Mouse (Mus musculus) adrenal gland (tissue): Measurements from ENCODE around the gene Hnf1a.
"Not testable (repeated sequence)": the region's sequence is repeated elsewhere in the genome, so short reads cannot be mapped to it uniquely, and the experiment has no call there.

Source experiments
- intact Hi-C: fragments of 180-260 bp; cut with DNase I; formaldehyde crosslinking; loops from one replicate; pipeline ENCODE4 v1.15.1; 2025

Gene Hnf1a

DNA sequence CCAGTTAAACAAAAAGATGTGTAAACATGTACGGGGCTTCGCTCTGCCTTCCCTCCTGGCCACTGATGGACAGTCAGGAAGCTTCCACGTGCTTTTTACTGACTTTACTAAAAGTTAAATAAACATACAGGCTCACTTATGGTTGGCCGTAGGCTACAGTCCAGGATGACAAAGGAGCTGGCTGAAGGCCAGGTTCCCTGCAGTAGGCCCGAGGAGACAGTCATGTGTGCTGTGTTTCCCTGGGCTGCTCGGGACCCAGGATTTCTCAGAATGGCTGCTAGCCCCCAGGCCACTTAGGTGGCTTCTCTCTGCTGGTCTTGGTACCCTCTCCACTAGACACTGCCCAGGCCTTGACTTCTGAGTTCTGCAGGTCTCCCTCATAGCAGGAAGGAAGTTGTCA is 22.0 kb downstream of the Hnf1a start:
- intact Hi-C loops: no loop called here

- intact Hi-C loops: no loop called here
Measured at GRCm38 (mm10) chr5:114945072-114945471, 25.8 kb downstream of the Hnf1a start.

DNA sequence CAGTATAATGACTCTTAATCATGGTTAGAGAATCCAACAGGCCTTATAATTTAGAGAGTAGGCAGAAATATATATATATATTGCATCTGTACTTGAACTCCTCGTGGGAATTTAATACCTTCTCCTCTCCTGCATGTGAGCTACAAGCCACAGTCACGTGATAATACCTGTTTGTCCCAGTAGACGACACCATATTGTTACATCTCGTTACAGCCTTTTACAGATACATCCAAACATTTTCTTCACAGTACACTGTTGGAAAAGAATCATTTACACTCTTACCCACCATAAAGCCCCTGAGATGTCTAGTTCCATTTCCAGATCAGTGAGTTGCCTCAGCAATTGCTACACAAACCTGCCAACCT is 28.1 kb downstream of the Hnf1a start:
- intact Hi-C loops: no loop called here

DNA sequence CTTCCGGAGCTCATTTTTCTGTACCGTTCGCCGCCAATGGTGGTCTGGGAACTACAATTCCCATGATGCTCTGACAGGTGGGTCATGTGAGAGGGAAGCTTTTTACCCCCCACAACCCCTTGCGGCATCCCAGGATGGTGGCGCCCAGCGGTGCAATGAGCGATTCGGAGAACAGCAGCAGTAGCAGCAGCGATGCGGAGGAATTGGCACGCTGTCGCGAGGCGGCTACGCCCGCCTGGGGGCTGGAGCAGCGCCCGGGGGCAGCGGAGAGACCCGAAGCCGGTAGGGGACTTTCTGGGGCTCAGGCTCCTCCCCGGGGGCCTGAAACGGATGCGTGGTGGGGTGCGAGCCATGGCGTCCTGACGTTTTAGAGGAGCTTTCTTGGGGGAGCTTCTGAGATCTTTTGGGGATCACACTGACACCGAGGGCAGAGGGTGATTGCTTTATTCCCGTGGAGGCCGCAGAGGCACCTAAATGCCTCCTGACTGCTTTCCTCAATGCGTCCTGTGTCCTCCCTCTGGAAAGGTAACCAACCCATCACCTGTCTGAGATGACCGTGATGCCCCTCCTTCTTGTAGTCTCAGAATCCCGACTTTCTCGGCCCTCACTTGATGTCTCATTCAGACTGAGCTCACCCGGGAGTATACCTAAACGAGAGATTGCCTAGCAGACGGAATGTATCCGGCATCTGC is 28.7 kb downstream of the Hnf1a start, which contains the start of gene 2210016L21Rik:
Gene 2210016L21Rik, plus strand, starts transcription at position 85 of the 692 bp plus-strand sequence.
- intact Hi-C loops: no loop called here

GRCm38 (mm10) chr5:114941138-114941537 is 29.8 kb downstream of the Hnf1a start:
- intact Hi-C loops: not testable (repeated sequence)

- intact Hi-C loops: no loop called here
Measured at GRCm38 (mm10) chr5:114935838-114936237, 35.1 kb downstream of the Hnf1a start.

DNA sequence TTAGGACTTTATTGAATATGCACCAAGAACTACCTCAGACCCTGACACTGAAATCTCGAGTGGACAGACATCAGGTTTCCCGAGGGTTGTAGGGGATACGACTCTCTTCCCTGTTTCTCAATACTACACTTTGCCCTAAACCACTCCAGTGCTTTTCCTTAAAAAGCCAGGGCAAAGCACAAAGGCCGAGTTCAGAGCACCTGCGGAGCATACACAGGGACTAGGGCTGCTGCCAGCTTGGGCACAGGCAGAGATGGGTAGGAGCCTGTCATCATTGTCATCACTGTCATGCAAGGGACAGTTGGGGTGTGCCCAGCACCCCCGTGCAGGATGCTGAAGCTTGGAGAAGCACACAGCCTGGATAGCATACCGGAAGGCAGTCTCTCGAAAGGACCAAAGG is 37.7 kb downstream of the Hnf1a start:
- intact Hi-C loops: no loop called here

DNA sequence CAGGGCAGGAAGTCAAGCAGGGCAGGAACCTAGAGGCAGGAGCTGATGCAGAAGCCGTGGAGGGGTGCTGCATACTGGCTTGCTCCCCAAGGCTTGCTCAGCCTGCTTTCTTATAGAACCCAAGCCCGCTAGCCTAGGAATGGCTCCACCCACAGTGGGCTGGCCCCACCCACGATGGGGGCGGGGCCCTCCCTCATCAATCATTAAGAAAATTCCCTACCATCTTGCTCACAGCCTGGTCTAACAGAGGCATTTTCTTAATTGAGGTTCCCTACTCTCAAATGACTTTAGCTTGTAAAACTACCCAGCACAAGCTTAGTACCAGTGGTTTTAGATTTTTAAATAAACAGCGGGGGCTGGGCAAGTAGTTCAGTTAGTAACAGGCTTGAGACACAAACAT is 39.3 kb downstream of the Hnf1a start:
- intact Hi-C loops: no loop called here

DNA sequence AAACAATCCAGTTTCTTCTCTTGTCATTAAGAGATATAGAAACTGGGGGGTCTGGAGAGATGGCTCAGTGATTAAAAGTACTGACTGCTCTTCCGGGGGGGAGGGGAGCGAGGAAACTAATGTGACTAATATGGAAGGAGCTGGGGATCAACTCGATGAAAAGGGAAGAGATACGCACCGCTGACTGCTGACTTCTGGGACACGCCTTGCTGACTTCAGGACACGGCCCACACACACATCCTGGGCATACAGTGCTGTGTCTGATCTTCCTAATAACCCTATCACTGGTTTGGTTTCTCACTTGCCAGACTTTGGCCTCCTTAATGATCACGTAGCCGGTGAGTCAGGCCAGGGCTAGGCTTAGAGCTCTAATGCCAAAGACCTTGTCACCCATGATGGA is 44.1 kb downstream of the Hnf1a start:
- intact Hi-C loops: no loop called here

DNA sequence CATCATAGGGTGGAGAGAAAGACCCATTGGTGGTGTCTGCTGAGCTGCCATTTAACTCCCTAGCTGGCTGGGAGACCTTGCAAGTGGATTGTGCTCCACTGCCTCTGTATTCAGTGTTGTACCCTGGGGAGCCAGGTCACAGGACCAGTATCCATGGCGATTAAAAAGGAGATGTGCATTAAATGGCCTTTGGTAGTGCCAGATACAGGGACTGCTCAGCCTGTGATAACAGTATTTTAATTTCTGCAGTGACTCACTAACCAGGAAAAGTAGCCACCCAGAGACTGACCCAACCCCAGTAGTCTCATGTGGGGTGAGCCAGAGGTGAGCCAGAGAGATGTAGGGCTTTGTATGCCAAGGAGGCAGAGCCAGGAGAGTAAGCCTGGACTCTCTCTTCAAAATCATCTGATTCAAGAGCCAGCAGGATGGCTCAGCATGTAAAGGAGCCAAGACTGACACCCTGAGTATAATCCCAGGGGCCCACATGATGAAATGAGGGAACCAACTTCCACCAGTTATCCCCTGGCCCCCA is 44.7 kb downstream of the Hnf1a start:
- intact Hi-C loops: no loop called here

DNA sequence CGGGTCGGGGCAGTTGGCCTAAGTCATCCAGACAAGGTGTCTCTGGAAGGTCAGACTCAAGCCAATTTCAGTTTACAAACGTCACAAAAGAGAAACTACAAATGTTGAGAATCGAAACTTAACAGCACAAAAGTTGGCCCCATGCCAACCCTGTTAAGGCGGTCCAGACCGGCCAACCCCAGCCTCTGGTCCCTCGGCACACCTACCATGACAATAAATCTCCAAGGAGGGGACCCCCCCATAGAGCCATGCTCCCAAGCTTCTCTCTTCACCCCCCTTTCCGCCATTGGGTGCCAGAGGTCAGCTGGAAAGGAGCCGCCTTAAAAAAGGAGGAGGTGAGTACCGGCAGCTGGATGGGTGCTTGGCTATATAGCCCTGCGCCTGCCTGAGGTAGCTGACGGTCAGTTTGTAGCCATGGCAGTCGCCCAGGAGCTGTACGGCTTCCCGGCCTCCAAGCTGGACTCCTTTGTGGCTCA is 47.9 kb downstream of the Hnf1a start, which contains the start of gene Oasl1:
Gene Oasl1, plus strand, starts transcription at position 243 of the 476 bp plus-strand sequence.
- intact Hi-C loops: no loop called here

DNA sequence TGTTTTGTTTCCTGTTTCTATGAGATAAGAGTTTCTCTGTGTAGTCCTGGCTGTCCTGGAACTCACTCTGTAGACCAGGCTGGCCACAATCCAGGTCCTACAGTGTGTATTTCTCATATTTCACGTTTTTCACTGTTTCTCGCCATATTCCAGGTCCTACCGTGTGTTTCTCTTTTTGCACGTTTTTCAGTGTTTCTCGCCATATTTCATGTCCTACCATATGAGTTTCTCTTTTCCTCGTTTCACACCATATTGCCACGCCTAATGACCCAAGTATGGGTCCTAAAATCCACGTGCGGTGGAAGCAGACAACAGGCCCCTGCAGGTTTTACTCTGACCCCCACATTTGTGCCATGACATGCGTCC is 48.5 kb downstream of the Hnf1a start:
- intact Hi-C loops: no loop called here

DNA sequence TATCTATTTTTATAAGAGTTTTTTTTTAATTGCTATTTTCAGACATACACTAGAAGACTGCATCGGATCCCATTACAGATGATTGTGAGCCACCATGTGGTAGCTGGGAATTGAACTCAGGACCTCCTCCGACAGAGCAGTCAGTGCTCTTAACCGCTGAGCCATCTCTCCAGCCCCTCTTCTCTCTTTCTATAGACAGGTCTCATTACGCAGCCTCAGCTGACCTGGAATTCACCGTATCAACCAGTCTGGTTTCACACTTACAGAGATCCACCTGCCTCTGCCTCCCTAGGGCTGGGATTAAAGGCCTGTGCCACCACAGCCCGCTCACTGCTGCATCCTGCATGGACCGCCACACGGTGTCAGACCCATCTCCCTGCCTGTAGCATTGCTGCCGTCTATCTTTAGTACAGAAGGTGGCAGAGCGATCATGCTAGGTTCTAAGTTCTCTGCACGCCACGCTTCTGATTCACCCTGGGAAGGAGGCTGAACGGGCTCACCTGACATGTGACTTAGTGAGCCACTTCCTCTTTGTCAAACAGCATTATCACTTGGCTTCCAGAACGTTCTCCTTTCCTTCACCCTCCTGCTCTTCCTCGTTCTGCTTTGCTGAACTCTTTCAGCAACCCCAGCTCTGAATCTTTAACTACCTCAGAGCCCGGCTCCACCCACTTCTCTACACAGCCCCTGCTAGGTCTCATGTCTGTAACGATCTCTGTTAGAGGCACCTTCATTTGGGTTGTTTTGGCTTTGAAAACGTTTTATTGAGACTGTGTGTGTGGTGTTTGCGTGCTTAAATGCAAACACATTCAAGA is 49.1 kb downstream of the Hnf1a start:
- intact Hi-C loops: no loop called here

DNA sequence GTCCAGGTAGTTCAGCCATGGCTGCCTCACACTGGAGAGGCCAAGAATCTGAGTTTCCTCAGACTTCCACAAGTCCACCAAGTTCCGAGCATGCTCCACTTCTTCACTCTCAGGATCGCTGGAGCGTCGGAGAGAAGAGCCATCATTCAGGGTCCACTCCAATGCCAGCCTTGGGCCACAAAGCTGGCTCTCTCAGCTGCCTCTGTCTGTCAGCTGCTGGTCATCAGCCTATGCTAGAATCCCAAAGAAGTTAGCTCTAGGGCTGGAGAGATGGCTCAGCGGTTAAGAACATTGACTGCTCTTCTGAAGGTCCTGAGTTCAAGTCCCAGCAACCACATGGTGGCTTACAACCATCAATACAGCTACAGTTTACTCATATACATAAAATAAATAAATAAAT is 53.5 kb downstream of the Hnf1a start:
- intact Hi-C loops: not testable (repeated sequence)

GRCm38 (mm10) chr5:114916777-114917176 is 54.1 kb downstream of the Hnf1a start:
- intact Hi-C loops: no loop called here

GRCm38 (mm10) chr5:114915854-114916253 is 55.0 kb downstream of the Hnf1a start:
- intact Hi-C loops: no loop called here

- intact Hi-C loops: no loop called here
Measured at GRCm38 (mm10) chr5:114914855-114915254, 56.0 kb downstream of the Hnf1a start.

GRCm38 (mm10) chr5:114913686-114914085 is 57.2 kb downstream of the Hnf1a start:
- intact Hi-C loops: no loop called here

GRCm38 (mm10) chr5:114908598-114909305 is 62.1 kb downstream of the Hnf1a start:
- intact Hi-C loops: no loop called here

DNA sequence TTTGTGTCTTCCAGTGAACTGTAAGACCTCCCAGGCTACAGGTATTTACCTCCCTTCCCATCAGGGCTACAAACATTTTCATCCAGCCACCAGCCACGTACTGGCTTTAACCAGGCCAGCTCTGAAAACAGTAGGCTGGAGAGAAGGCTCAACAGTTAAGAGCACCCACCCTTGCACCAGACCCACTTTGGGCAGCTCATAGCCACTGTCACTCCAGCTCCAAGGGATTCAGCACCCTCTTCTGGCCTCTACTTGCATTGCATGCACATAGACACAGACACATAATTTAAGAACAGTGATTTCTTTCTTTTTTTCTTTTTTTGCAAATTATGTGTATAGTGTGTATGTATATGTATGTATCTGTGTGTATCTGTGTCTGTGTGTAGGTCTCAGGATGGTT is 68.5 kb downstream of the Hnf1a start:
- intact Hi-C loops: loop anchor here (5.0 kb wide), 1 partner anchor 80 kb away; the partner anchor contains the start of gene 1500011B03Rik
